Mouse (Mus musculus): Measurements from ENCODE around the gene Slit1. TPM values are rescaled to one million over a fixed set of nuclear protein-coding genes. Genes with fewer than 3 reads are reported as not detected.

The Slit1 gene
- polyA plus RNA-seq, 1 experiment from 2014 or later: 14.8 TPM

GRCm38 (mm10) chr19:41643010-41643409 lies 100.5 kb downstream of the Slit1 start:
- no peaks in the 10 kb centered on the region for H3K36me3 ChIP-seq
- 0 out of 2 replicates have a peak, but pooled peaks cover 4% of the 10 kb centered on the region for H3K4me1 ChIP-seq
- H3K4me3 ChIP-seq: no peak overlapping the region
- no peak overlapping the region for H3K4me2 ChIP-seq (replicated peaks)
- 58% methylated on average over 11 of the region's 11 CpGs for WGBS
- no peak overlapping the region for H3K9ac ChIP-seq (replicated peaks)
- peaks cover 9% of the 10 kb centered on the region for H3K27me3 ChIP-seq
- no peak overlapping the region for H3K27ac ChIP-seq (replicated peaks)
- no peak for ATAC-seq (ENCODE audit: low FRiP score, low read depth)
- H3K9me3 ChIP-seq: no peaks in the 10 kb centered on the region

GRCm38 (mm10) chr19:41634999-41635398 lies 108.5 kb downstream of the Slit1 start:
- Histone ChIP-seq H3K27me3 (0 out of 2 replicates have a peak, but pooled peaks cover 4% of the 10 kb centered on the region), H3K4me1 (no peaks in the 10 kb centered on the region), H3K9me3 (no peaks in the 10 kb centered on the region), H3K36me3 (no peaks in the 10 kb centered on the region), H3K27ac (replicated peaks) (no peak overlapping the region), H3K4me3 (no peak overlapping the region), H3K9ac (replicated peaks) (no peak overlapping the region), H3K4me2 (replicated peaks) (no peak overlapping the region)
- WGBS: 57% methylated on average over 6 of the region's 6 CpGs
- no peak for ATAC-seq (ENCODE audit: low FRiP score, low read depth)

- H3K4me2 ChIP-seq (replicated peaks): no peak overlapping the region
- H3K4me1 ChIP-seq: peaks cover 5% of the 10 kb centered on the region; the same call in 1 of the 2 replicates
- no peak for ATAC-seq (ENCODE audit: low FRiP score, low read depth)
- H3K4me3 ChIP-seq: no peak overlapping the region
- no peaks in the 10 kb centered on the region for H3K36me3 ChIP-seq
- H3K27ac ChIP-seq (replicated peaks): no peak overlapping the region
- H3K27me3 ChIP-seq: 0 out of 2 replicates have a peak, but pooled peaks cover 3% of the 10 kb centered on the region
- 90% methylated on average over 10 of the region's 10 CpGs for WGBS
- no peak overlapping the region for H3K9ac ChIP-seq (replicated peaks)
- H3K9me3 ChIP-seq: no peaks in the 10 kb centered on the region
Observed at GRCm38 (mm10) chr19:41634099-41634498, 109.4 kb downstream of the Slit1 start.

GRCm38 (mm10) chr19:41629532-41629931 lies 113.9 kb downstream of the Slit1 start:
- Histone ChIP-seq H3K27ac (replicated peaks) (no peak overlapping the region), H3K36me3 (peaks cover 12% of the 10 kb centered on the region)

GRCm38 (mm10) chr19:41628970-41629369 lies 114.5 kb downstream of the Slit1 start:
- Histone ChIP-seq H3K9ac (replicated peaks) (no peak overlapping the region), H3K4me2 (replicated peaks) (no peak overlapping the region), H3K36me3 (peaks cover 16% of the 10 kb centered on the region), H3K4me3 (no peak overlapping the region), H3K27me3 (0 out of 2 replicates have a peak, but pooled peaks cover 10% of the 10 kb centered on the region), H3K9me3 (no peaks in the 10 kb centered on the region), H3K27ac (replicated peaks) (no peak overlapping the region), H3K4me1 (peaks cover 9% of the 10 kb centered on the region)
- ATAC-seq (ENCODE audit: low FRiP score, low read depth): no peak
- WGBS: 80% methylated on average over 11 of the region's 11 CpGs

More at GRCm38 (mm10) chr19:41629532-41629931, 113.9 kb downstream of the Slit1 start:
- ATAC-seq (ENCODE audit: low FRiP score, low read depth): no peak
- 49% methylated on average over 5 of the region's 5 CpGs for WGBS
- no peak overlapping the region for H3K9ac ChIP-seq (replicated peaks)
- H3K4me2 ChIP-seq (replicated peaks): no peak overlapping the region
- H3K27me3 ChIP-seq: 0 out of 2 replicates have a peak, but pooled peaks cover 10% of the 10 kb centered on the region
- H3K4me1 ChIP-seq: peaks cover 9% of the 10 kb centered on the region
- no peaks in the 10 kb centered on the region for H3K9me3 ChIP-seq
- H3K4me3 ChIP-seq: no peak overlapping the region

GRCm38 (mm10) chr19:41620366-41621092 lies 122.9 kb downstream of the Slit1 start:
- WGBS: 88% methylated on average over 14 of the region's 14 CpGs
- H3K27me3 ChIP-seq: peaks cover 19% of the 10 kb centered on the region

GRCm38 (mm10) chr19:41618771-41619385 lies 124.6 kb downstream of the Slit1 start:
- Histone ChIP-seq H3K4me3 (no peak overlapping the region), H3K4me2 (replicated peaks) (no peak overlapping the region), H3K27me3 (peaks cover 33% of the 10 kb centered on the region), H3K4me1 (peaks cover 38% of the 10 kb centered on the region), H3K9me3 (no peaks in the 10 kb centered on the region), H3K27ac (replicated peaks) (no peak overlapping the region), H3K9ac (replicated peaks) (no peak overlapping the region), H3K36me3 (peaks cover 4% of the 10 kb centered on the region; the same call in 1 of the 2 replicates)
- ATAC-seq (ENCODE audit: low FRiP score, low read depth): no peak
- WGBS: 77% methylated on average over 19 of the region's 19 CpGs

More at GRCm38 (mm10) chr19:41620366-41621092, 122.9 kb downstream of the Slit1 start:
- H3K27ac ChIP-seq (replicated peaks): no peak overlapping the region
- H3K4me1 ChIP-seq: peaks cover 28% of the 10 kb centered on the region
- no peak overlapping the region for H3K9ac ChIP-seq (replicated peaks)
- no peak for ATAC-seq (ENCODE audit: low FRiP score, low read depth)
- H3K9me3 ChIP-seq: no peaks in the 10 kb centered on the region
- H3K4me3 ChIP-seq: no peak overlapping the region
- no peak overlapping the region for H3K4me2 ChIP-seq (replicated peaks)
- peaks cover 20% of the 10 kb centered on the region for H3K36me3 ChIP-seq

- peaks cover 45% of the 10 kb centered on the region for H3K4me1 ChIP-seq
- H3K4me2 ChIP-seq (replicated peaks): no peak overlapping the region
- H3K9ac ChIP-seq (replicated peaks): no peak overlapping the region
- WGBS: 67% methylated on average over 6 of the region's 6 CpGs
- no peak overlapping the region for H3K27ac ChIP-seq (replicated peaks)
- no peak for ATAC-seq (ENCODE audit: low FRiP score, low read depth)
- no peaks in the 10 kb centered on the region for H3K36me3 ChIP-seq
- no peaks in the 10 kb centered on the region for H3K9me3 ChIP-seq
- H3K27me3 ChIP-seq: peaks cover 30% of the 10 kb centered on the region
- H3K4me3 ChIP-seq: no peak overlapping the region
Observed at GRCm38 (mm10) chr19:41618153-41618657, 125.3 kb downstream of the Slit1 start.

GRCm38 (mm10) chr19:41617102-41617501 lies 126.4 kb downstream of the Slit1 start:
- Histone ChIP-seq H3K27ac (replicated peaks) (no peak overlapping the region), H3K27me3 (peaks cover 30% of the 10 kb centered on the region)
- WGBS: 61% methylated on average over 13 of the region's 13 CpGs

GRCm38 (mm10) chr19:41616274-41616673 lies 127.2 kb downstream of the Slit1 start:
- Histone ChIP-seq H3K4me3 (no peak overlapping the region), H3K36me3 (no peaks in the 10 kb centered on the region), H3K9ac (replicated peaks) (no peak overlapping the region), H3K4me2 (replicated peaks) (no peak overlapping the region), H3K27ac (replicated peaks) (no peak overlapping the region), H3K27me3 (peaks cover 30% of the 10 kb centered on the region), H3K4me1 (peaks cover 48% of the 10 kb centered on the region), H3K9me3 (no peaks in the 10 kb centered on the region)
- ATAC-seq (ENCODE audit: low FRiP score, low read depth): 0 out of 2 replicates have a peak, but pooled peaks have one; percentile 10
- 74% methylated on average over 6 of the region's 6 CpGs for WGBS

More at GRCm38 (mm10) chr19:41617102-41617501, 126.4 kb downstream of the Slit1 start:
- Histone ChIP-seq H3K36me3 (no peaks in the 10 kb centered on the region), H3K9ac (replicated peaks) (no peak overlapping the region), H3K4me1 (peaks cover 48% of the 10 kb centered on the region), H3K9me3 (no peaks in the 10 kb centered on the region), H3K4me3 (no peak overlapping the region), H3K4me2 (replicated peaks) (no peak overlapping the region)
- no peak for ATAC-seq (ENCODE audit: low FRiP score, low read depth)

- peaks cover 48% of the 10 kb centered on the region for H3K4me1 ChIP-seq
- H3K4me3 ChIP-seq: no peak overlapping the region
- no peak overlapping the region for H3K9ac ChIP-seq (replicated peaks)
- no peak overlapping the region for H3K27ac ChIP-seq (replicated peaks)
- 49% methylated on average over 11 of the region's 11 CpGs for WGBS
- peak; percentile 57; the same call in 1 of the 2 replicates for ATAC-seq (ENCODE audit: low FRiP score, low read depth)
- no peaks in the 10 kb centered on the region for H3K36me3 ChIP-seq
- peaks cover 30% of the 10 kb centered on the region for H3K27me3 ChIP-seq
- H3K4me2 ChIP-seq (replicated peaks): no peak overlapping the region
- H3K9me3 ChIP-seq: no peaks in the 10 kb centered on the region
Observed at GRCm38 (mm10) chr19:41615606-41616224, 127.8 kb downstream of the Slit1 start.

Measured in midbrain, embryonic 12.5 days (tissue).